Mouse (Mus musculus) liver, adult 2 months (tissue): ENCODE measurements around the gene Ccl1. TPM values are rescaled to one million over a fixed set of nuclear protein-coding genes. Genes with fewer than 3 reads are reported as not detected.

Source experiments
- DNase-seq: peaks from one replicate; pipeline ENCODE4 v3.0.0-alpha.2; 2011; ENCODE audit warnings: low read depth, low spot score; ENCODE audit errors: extremely low read depth
- H3K27ac ChIP-seq: fragments of 200-500 bp; replicated peaks from 2 replicates; pipeline ENCODE4 v1.5.1; 2012; ENCODE audit warnings: low read depth, mild to moderate bottlenecking, control low read depth, inconsistent platforms, low read length; ENCODE audit not compliant: insufficient read depth
- H3K27me3 ChIP-seq: fragments of 200-500 bp; 2 replicates; pipeline ENCODE4 v1.6.1; 2012; ENCODE audit warnings: mild to moderate bottlenecking, moderate library complexity, low read length, inconsistent platforms; ENCODE audit not compliant: control insufficient read depth, insufficient read depth
- H3K36me3 ChIP-seq: fragments of 200-500 bp; 2 replicates; pipeline ENCODE4 v1.6.1; 2012; ENCODE audit warnings: low read length, inconsistent platforms; ENCODE audit not compliant: control insufficient read depth, insufficient read depth
- H3K4me1 ChIP-seq: fragments of 200-500 bp; 2 replicates; pipeline ENCODE4 v1.6.1; 2011; ENCODE audit warnings: low read length; ENCODE audit not compliant: control insufficient read depth, insufficient read depth
- H3K4me3 ChIP-seq: fragments of 200-500 bp; 2 replicates; pipeline ENCODE4 v1.5.1; 2011; ENCODE audit warnings: low read depth, mild to moderate bottlenecking, control low read depth, low read length, moderate library complexity; ENCODE audit not compliant: insufficient read depth
- H3K79me2 ChIP-seq: fragments of 200-500 bp; 2 replicates; pipeline ENCODE4 v1.6.1; 2012; ENCODE audit warnings: inconsistent platforms, mild to moderate bottlenecking, low read length, moderate library complexity; ENCODE audit not compliant: control insufficient read depth, insufficient read depth
- H3K9ac ChIP-seq: fragments of 200-500 bp; 2 replicates; pipeline ENCODE4 v1.6.1; 2012; ENCODE audit warnings: low read depth, mild to moderate bottlenecking, control low read depth, inconsistent platforms, low read length
- CTCF ChIP-seq: fragments of 200-500 bp; IDR thresholded peaks from 2 replicates; pipeline ENCODE4 v1.5.1; 2011; ENCODE audit warnings: low read depth, low read length, control low read depth
- POLR2A ChIP-seq: fragments of 200-500 bp; IDR thresholded peaks from 2 replicates; pipeline ENCODE4 v1.6.1; 2011; ENCODE audit warnings: low read length, control low read depth; ENCODE audit not compliant: insufficient read depth; ENCODE audit errors: extremely low read depth
- WGBS: fragments of 180-500 bp; shearing (Covaris S2); methylation state at CpG from one replicate; pipeline ENCODE4 v1.1.7; 2018; 5-methylcytosine and 5-hydroxymethylcytosine counted together
- polyA plus RNA-seq: library from polyadenylated mRNA; depleted of rRNA; stranded (reverse); fragments of >200 nt; gene quantifications from 2 replicates; pipeline ENCODE4 v1.2.3, GENCODE M21; 2012
- total RNA-seq: library from RNA; depleted of rRNA; stranded (reverse); fragments of >200 nt; gene quantifications from 2 replicates; pipeline ENCODE4 v1.2.3, GENCODE M21; 2014

The Ccl1 gene
- total and polyA plus RNA-seq, 2 experiments = not detected

GRCm38 (mm10) chr11:82173491-82173890 lies 132.0 kb downstream of the Ccl1 start:
- 85% methylated on average over 2 of the region's 2 CpGs for WGBS

DNA sequence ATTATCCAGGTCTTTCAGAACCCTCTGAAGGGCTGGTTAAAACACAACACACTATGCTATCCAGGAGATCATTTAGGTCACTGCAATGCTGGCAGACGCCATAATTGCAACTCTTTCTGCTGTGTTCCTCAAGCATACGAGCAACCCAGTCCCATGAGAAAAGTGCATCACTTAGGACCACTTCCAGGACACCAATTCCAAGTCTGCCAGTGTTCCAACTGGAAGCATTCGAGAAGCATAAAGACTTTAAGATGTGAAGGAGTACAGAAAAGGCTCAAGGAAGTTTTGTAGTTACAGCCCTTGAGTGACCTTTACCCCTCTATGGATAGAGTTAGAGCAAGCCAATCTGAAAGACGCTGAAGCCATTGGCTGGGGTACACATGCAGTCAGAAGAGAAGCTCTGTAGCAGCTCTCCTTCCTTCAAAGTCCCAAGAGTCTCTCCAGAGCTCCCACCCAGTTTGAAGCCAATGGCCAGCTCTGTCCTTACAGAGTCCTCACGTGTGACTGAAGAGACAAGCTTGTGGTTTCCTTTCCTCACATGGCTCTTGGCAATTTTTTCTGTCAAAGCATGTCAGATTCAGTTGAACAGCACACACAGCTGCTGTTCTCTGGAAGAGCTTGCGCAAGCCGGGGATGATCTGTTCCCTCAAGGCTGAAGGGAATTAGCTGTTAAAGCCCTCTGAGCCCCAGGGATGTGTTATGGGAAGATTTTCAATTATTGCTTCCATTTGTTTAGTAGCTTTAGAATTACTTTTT lies 134.0 kb downstream of the Ccl1 start:
- Histone ChIP-seq H3K36me3 (no peaks in the 10 kb centered on the region), H3K27ac (no peak overlapping the region)
- DNase-seq = no peak

More at GRCm38 (mm10) chr11:82173491-82173890, 132.0 kb downstream of the Ccl1 start:
- Histone ChIP-seq H3K4me1 (no peaks in the 10 kb centered on the region), H3K79me2 (no peaks in the 10 kb centered on the region), H3K9ac (no peak overlapping the region), H3K27me3 (no peaks in the 10 kb centered on the region), H3K27ac (no peak overlapping the region), H3K4me3 (no peak overlapping the region), H3K36me3 (no peaks in the 10 kb centered on the region)
- DNase-seq = no peak
- TF ChIP-seq CTCF = no peak
- no peak for TF ChIP-seq POLR2A

GRCm38 (mm10) chr11:82169456-82169855 lies 136.0 kb downstream of the Ccl1 start:
- no peaks in the 10 kb centered on the region for H3K79me2 ChIP-seq
- no peaks in the 10 kb centered on the region for H3K4me1 ChIP-seq
- H3K36me3 ChIP-seq = no peaks in the 10 kb centered on the region
- no peaks in the 10 kb centered on the region for H3K27me3 ChIP-seq
- 91% methylated on average over 4 of the region's 4 CpGs for WGBS
- TF ChIP-seq POLR2A (no peak), CTCF (no peak)
- no peak overlapping the region for H3K9ac ChIP-seq
- no peak overlapping the region for H3K4me3 ChIP-seq
- H3K27ac ChIP-seq = no peak overlapping the region
- no peak for DNase-seq

More for the DNA sequence above, 134.0 kb downstream of the Ccl1 start:
- H3K4me1 ChIP-seq = no peaks in the 10 kb centered on the region
- H3K79me2 ChIP-seq = no peaks in the 10 kb centered on the region
- no peaks in the 10 kb centered on the region for H3K27me3 ChIP-seq
- TF ChIP-seq CTCF = no peak
- no peak for TF ChIP-seq POLR2A
- H3K9ac ChIP-seq = no peak overlapping the region
- no peak overlapping the region for H3K4me3 ChIP-seq
- 69% methylated on average over 7 of the region's 7 CpGs for WGBS

DNA sequence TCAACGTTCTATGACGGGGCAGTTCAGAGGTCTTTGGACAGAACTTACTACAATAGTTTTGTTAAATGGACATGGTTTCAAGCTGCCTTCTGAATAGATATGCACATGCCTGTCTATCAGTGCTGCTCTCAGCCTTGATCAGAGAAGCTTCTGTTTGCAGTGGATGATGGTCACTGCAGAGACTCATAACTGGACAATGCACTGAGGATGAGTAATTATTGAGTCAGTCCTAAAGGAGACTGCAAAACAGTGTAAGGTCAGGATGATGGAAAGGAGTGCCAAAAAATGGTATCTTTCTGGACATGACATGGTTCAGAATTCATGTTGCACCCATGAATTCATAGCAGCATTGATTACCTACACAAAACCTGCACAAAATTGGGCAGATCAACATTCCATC lies 137.2 kb downstream of the Ccl1 start:
- H3K27me3 ChIP-seq = no peaks in the 10 kb centered on the region
- no peak overlapping the region for H3K27ac ChIP-seq
- WGBS = 96% methylated on average over 2 of the region's 2 CpGs
- H3K9ac ChIP-seq = no peak overlapping the region
- no peaks in the 10 kb centered on the region for H3K79me2 ChIP-seq
- H3K4me1 ChIP-seq = no peaks in the 10 kb centered on the region
- TF ChIP-seq CTCF = no peak
- TF ChIP-seq POLR2A = no peak
- H3K36me3 ChIP-seq = no peaks in the 10 kb centered on the region
- no peak overlapping the region for H3K4me3 ChIP-seq
- DNase-seq = no peak

DNA sequence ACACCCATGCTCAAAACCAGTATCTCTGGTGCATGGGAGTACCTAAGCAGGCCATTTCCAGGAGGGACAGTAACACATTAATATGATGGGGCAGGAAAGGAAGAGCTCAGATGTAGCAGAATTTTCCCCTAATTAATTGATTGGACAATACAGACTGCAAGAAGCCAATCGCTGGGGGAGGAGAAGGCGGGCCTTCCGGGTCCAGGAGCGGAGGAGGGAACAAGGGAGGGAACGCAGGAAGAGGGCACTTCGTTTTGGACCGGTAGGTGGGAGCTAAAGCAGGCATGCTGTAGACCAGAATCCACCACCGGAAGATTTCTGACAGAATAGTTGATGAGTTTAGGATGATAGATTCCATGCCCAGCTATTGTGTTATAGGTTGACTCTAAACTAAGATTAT lies 142.2 kb downstream of the Ccl1 start:
- Histone ChIP-seq H3K4me3 (no peak overlapping the region), H3K79me2 (no peaks in the 10 kb centered on the region), H3K27ac (no peak overlapping the region), H3K36me3 (no peaks in the 10 kb centered on the region), H3K4me1 (no peaks in the 10 kb centered on the region), H3K9ac (no peak overlapping the region), H3K27me3 (no peaks in the 10 kb centered on the region; the same call in 1 of the 2 replicates)
- DNase-seq = no peak
- 67% methylated on average over 8 of the region's 8 CpGs for WGBS
- TF ChIP-seq POLR2A (no peak), CTCF (no peak)

DNA sequence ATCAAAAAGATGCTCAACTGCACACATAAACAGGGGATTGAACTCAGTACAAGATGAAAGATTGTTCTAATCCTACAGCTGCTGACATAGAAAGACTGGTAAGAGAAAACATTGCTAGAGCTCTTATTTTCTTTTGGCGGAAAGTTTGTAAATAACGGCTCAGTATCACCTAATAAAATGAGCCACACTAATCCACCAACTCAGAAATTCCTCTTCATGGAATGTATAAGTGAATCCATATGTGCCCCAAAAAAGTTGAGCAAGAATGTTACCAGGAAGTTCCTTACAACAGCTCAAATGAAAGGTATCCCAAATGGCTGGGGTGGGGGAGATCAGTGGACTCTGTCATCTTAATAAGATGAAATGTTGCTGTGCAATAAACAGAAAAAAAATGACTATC lies 146.4 kb downstream of the Ccl1 start:
- DNase-seq = no peak
- Histone ChIP-seq H3K9ac (no peak overlapping the region), H3K79me2 (no peaks in the 10 kb centered on the region), H3K36me3 (no peaks in the 10 kb centered on the region), H3K27ac (no peak overlapping the region), H3K4me1 (no peaks in the 10 kb centered on the region), H3K4me3 (no peak overlapping the region), H3K27me3 (no peaks in the 10 kb centered on the region; the same call in 1 of the 2 replicates)
- WGBS = 95% methylated on average over 2 of the region's 2 CpGs
- TF ChIP-seq POLR2A (no peak), CTCF (no peak)
